Mouse (Mus musculus) inflammation-experienced regulatory T-cells, adult 6 months (primary cell): ENCODE measurements around the gene Obox2. TPM values are rescaled to one million over a fixed set of nuclear protein-coding genes. Genes with fewer than 3 reads are reported as not detected.
"Not testable (repeated sequence)": the region's sequence is repeated elsewhere in the genome, so short reads cannot be mapped to it uniquely, and the experiment has no call there.

ENCODE experiments used
- ATAC-seq: one replicate; pipeline ENCODE4 v1.8.0; 2017
- polyA plus RNA-seq, 3 experiments: library from polyadenylated mRNA; unstranded; fragments of 100-300 nt; shearing (Covaris generic); gene quantifications; one replicate each; pipeline ENCODE4 v1.2.1; 2017

Gene Obox2
- polyA plus RNA-seq: not detected

GRCm38 (mm10) chr7:15388421-15388998, at the start of gene Obox2, which contains the start of gene Obox1:
Gene Obox2, plus strand, starts transcription at chr7:15388721.
Gene Obox1, plus strand, starts transcription at chr7:15388948.
- ATAC-seq: not testable (repeated sequence)

- not testable (repeated sequence) for ATAC-seq
Measured at GRCm38 (mm10) chr7:15399147-15399874, 10.8 kb downstream of the Obox2 start.

- ATAC-seq: not testable (repeated sequence)
Measured at GRCm38 (mm10) chr7:15406816-15407215, 18.3 kb downstream of the Obox2 start.

GRCm38 (mm10) chr7:15418046-15418445, 29.5 kb downstream of the Obox2 start:
- not testable (repeated sequence) for ATAC-seq

GRCm38 (mm10) chr7:15425537-15425936, 37.0 kb downstream of the Obox2 start:
- not testable (repeated sequence) for ATAC-seq

Other genes starting within 250 kb of the Obox2 start
- not detected for gene Obox1, start 227 bp downstream of the Obox2 start, polyA plus RNA-seq